ENCODE assay signal across 22 mouse cellular contexts in genomic region chr4:143036704-143037103, GRCm38 (mm10).
"Had no signal": no experiment of that assay in that cellular context is flagged by ENCODE, and none has a peak within 500 bp of the region (broad histone marks: within the 10 kb centered on the region; RNA-seq: fewer than 3 reads in every experiment).

No protein-coding gene starts in this region.

- H3K36me3 ChIP-seq: liver, embryonic 15.5 days; lung, embryonic 15.5 days; midbrain, embryonic 12.5 days; neural tube, embryonic 13.5 days; neural tube, embryonic 15.5 days had no signal

- H3K27me3 ChIP-seq: liver, embryonic 15.5 days; lung, embryonic 15.5 days; midbrain, embryonic 12.5 days; neural tube, embryonic 13.5 days; neural tube, embryonic 15.5 days had no signal

- H3K4me3 ChIP-seq: liver, embryonic 15.5 days; lung, embryonic 15.5 days; midbrain, embryonic 12.5 days; neural tube, embryonic 13.5 days; neural tube, embryonic 15.5 days had no signal

- H3K27ac ChIP-seq: liver, embryonic 15.5 days; lung, embryonic 15.5 days; macrophage; midbrain, embryonic 12.5 days; neural tube, embryonic 13.5 days; neural tube, embryonic 15.5 days had no signal

- H3K9ac ChIP-seq: liver, embryonic 15.5 days; liver, postnatal 0 days; lung, embryonic 15.5 days; midbrain, embryonic 12.5 days; neural tube, embryonic 13.5 days; neural tube, embryonic 15.5 days had no signal

- H3K4me2 ChIP-seq: liver, embryonic 15.5 days; lung, embryonic 15.5 days; midbrain, embryonic 12.5 days; neural tube, embryonic 13.5 days; neural tube, embryonic 15.5 days had no signal

- ATAC-seq: liver, postnatal 0 days; lung, postnatal 0 days; midbrain, embryonic 16.5 days had no signal

- DNase-seq: liver, postnatal 0 days; lung, adult 2 months; lung, postnatal 14 days; lung, postnatal 36 days; midbrain, embryonic 14.5 days; retina, postnatal 1 day; right cerebral cortex, adult 18-20 months; right cerebral cortex, postnatal 25 days; right cerebral cortex, postnatal 4 days; spleen, adult 18-20 months; thymus, adult 2 months; thymus, postnatal 25 days; thymus, postnatal 4 days had no signal

- H3K9me3 ChIP-seq: liver, embryonic 15.5 days; lung, embryonic 15.5 days; midbrain, embryonic 12.5 days; neural tube, embryonic 13.5 days; neural tube, embryonic 15.5 days had no signal

- H3K4me1 ChIP-seq: liver, embryonic 15.5 days; lung, embryonic 15.5 days; megakaryocyte, embryonic 14.5 days had no signal
